ENCODE assay signal across 27 mouse cellular contexts in genomic region chr11:112821536-112821935, GRCm38 (mm10). TPM values are rescaled to one million over a fixed set of nuclear protein-coding genes. Genes with fewer than 3 reads are reported as not detected.
"Had no signal": no experiment of that assay in that cellular context is flagged by ENCODE, and none has a peak within 500 bp of the region (broad histone marks: within the 10 kb centered on the region; RNA-seq: fewer than 3 reads in every experiment).

No protein-coding gene starts in this region.

- H3K27ac ChIP-seq: heart, adult 2 months; heart, embryonic 13.5 days; heart, embryonic 15.5 days; hindbrain, embryonic 13.5 days; hindbrain, embryonic 15.5 days; hindbrain, postnatal 0 days; kidney, embryonic 15.5 days; kidney, postnatal 0 days; limb, embryonic 13.5 days; limb, embryonic 15.5 days had no signal

- H3K4me3 ChIP-seq: heart, adult 2 months; heart, embryonic 13.5 days; heart, embryonic 15.5 days; hindbrain, embryonic 13.5 days; hindbrain, embryonic 15.5 days; kidney, embryonic 15.5 days; limb, embryonic 13.5 days; limb, embryonic 15.5 days had no signal

- DNase-seq: gastrocnemius, postnatal 14 days; gastrocnemius, postnatal 36 days; heart, adult 11 months; heart, adult 2 months; heart, postnatal 14 days; heart, postnatal 36 days; kidney, adult 11 months; kidney, adult 2 months; kidney, adult 9 months; kidney, postnatal 14 days; kidney, postnatal 36 days; layer of hippocampus, adult 9-11 months; layer of hippocampus, postnatal 36 days; left cerebral cortex, postnatal 4 days had no signal

- H3K4me2 ChIP-seq: heart, embryonic 11.5 days; heart, embryonic 13.5 days; heart, embryonic 15.5 days; hindbrain, embryonic 13.5 days; hindbrain, embryonic 15.5 days; kidney, embryonic 15.5 days; limb, embryonic 13.5 days; limb, embryonic 15.5 days; liver, embryonic 11.5 days had no signal

- ATAC-seq: hindbrain, postnatal 0 days; intestine, embryonic 16.5 days had no signal

- H3K9ac ChIP-seq: heart, embryonic 13.5 days; heart, embryonic 15.5 days; hindbrain, embryonic 13.5 days; hindbrain, embryonic 15.5 days; kidney, embryonic 15.5 days; limb, embryonic 13.5 days; limb, embryonic 15.5 days had no signal

- H3K27me3 ChIP-seq: heart, embryonic 13.5 days; heart, embryonic 15.5 days; hindbrain, embryonic 13.5 days; hindbrain, embryonic 15.5 days; kidney, embryonic 15.5 days; limb, embryonic 13.5 days; limb, embryonic 15.5 days had no signal

- H3K9me3 ChIP-seq: heart, embryonic 13.5 days; heart, embryonic 15.5 days; hindbrain, embryonic 13.5 days; hindbrain, embryonic 15.5 days; kidney, embryonic 15.5 days; limb, embryonic 13.5 days; limb, embryonic 15.5 days had no signal

- H3K36me3 ChIP-seq: heart, embryonic 13.5 days; heart, embryonic 15.5 days; hindbrain, embryonic 13.5 days; hindbrain, embryonic 15.5 days; kidney, embryonic 15.5 days; limb, embryonic 13.5 days; limb, embryonic 15.5 days had no signal

RNA-seq across cellular contexts. Expression of gene Sox9, which starts 39.5 kb away (rescaled TPM):
- total RNA-seq: hematopoietic stem cell, adult 5-6 weeks had no signal
